Mouse (Mus musculus) heart, postnatal 0 days (tissue): ENCODE measurements around the gene Chst15. TPM values are rescaled to one million over a fixed set of nuclear protein-coding genes. Genes with fewer than 3 reads are reported as not detected.

Experiments
- ATAC-seq: fragments of 200-750 bp; cut with Nextera tagmentation; 2 replicates; pipeline ENCODE4 v1.8.0; 2017; ENCODE audit warnings: low read depth, moderate number of reproducible peaks, moderate library complexity; ENCODE audit not compliant: insufficient read depth
- DNase-seq: peaks from one replicate; pipeline ENCODE4 v3.0.0-alpha.2; 2016; ENCODE audit warnings: low spot score
- H3K27ac ChIP-seq: fragments of 300-500 bp; sonication (generic); 2 replicates; pipeline ENCODE4 v1.5.1; 2014; ENCODE audit warnings: low read depth, mild to moderate bottlenecking
- H3K27me3 ChIP-seq: fragments of 300-500 bp; sonication (generic); 2 replicates; pipeline ENCODE4 v1.6.1; 2014; ENCODE audit warnings: low read length, mixed read lengths; ENCODE audit not compliant: control insufficient read depth, insufficient read depth
- H3K36me3 ChIP-seq: fragments of 300-500 bp; sonication (generic); replicated peaks from 2 replicates; pipeline ENCODE4 v1.6.1; 2014; ENCODE audit warnings: low read length, mixed read lengths; ENCODE audit not compliant: control insufficient read depth, insufficient read depth
- H3K4me1 ChIP-seq: fragments of 300-500 bp; sonication (generic); 2 replicates; pipeline ENCODE4 v1.6.1; 2014; ENCODE audit warnings: antibody characterized with exemption; ENCODE audit not compliant: control insufficient read depth, insufficient read depth
- H3K4me2 ChIP-seq: fragments of 300-500 bp; sonication (generic); 2 replicates; pipeline ENCODE4 v1.6.1; 2014; ENCODE audit warnings: low read depth, mild to moderate bottlenecking, low read length, moderate library complexity
- H3K4me3 ChIP-seq: fragments of 300-500 bp; sonication (generic); 2 replicates; pipeline ENCODE4 v1.5.1; 2014; ENCODE audit warnings: low read depth, low read length
- H3K9ac ChIP-seq: fragments of 300-500 bp; sonication (generic); replicated peaks from 2 replicates; pipeline ENCODE4 v1.6.1; 2014; ENCODE audit warnings: low read depth, low read length, mixed read lengths
- H3K9me3 ChIP-seq: fragments of 300-500 bp; sonication (generic); replicated peaks from 2 replicates; pipeline ENCODE4 v1.6.1; 2016; ENCODE audit warnings: low read length; ENCODE audit not compliant: control insufficient read depth
- CTCF ChIP-seq: IDR thresholded peaks from 2 replicates; pipeline ENCODE4 v1.5.1; 2016; ENCODE audit warnings: antibody characterized with exemption, control low read depth, low read depth
- EP300 ChIP-seq: IDR thresholded peaks from 2 replicates; pipeline ENCODE4 v1.6.1; 2016; ENCODE audit warnings: antibody characterized with exemption, low read depth
- WGBS: fragments of 180-500 bp; shearing (Covaris S2); extraction: QIAGEN DNeasy Blood & Tissue Kit; methylation state at CpG from one replicate; pipeline ENCODE4 v1.1.7; 2014; 5-methylcytosine and 5-hydroxymethylcytosine counted together
- polyA plus RNA-seq: library from polyadenylated mRNA; unstranded; fragments of >200 nt; fragmentation: Nextera tagmentation; extraction: Ambion mirVana; gene quantifications from 2 replicates; pipeline ENCODE4 v1.2.1, GENCODE M21; 2015
- total RNA-seq: library from RNA; depleted of rRNA; stranded (reverse); fragments of >200 nt; gene quantifications from 2 replicates; pipeline ENCODE4 v1.2.3, GENCODE M21; 2014; ENCODE audit warnings: low replicate concordance

Gene Chst15
- total and polyA plus RNA-seq, 2 experiments from 2014 or later = 4.3 to 5.8 TPM

- no peak for ATAC-seq
- WGBS = 17% methylated on average over 1 of the region's 1 CpGs
- Histone ChIP-seq H3K9ac (no peak overlapping the region), H3K4me3 (no peak overlapping the region), H3K4me1 (peaks cover 22% of the 10 kb centered on the region), H3K4me2 (no peak overlapping the region), H3K9me3 (no peaks in the 10 kb centered on the region), H3K36me3 (0 out of 2 replicates have a peak, but pooled peaks cover 3% of the 10 kb centered on the region), H3K27me3 (no peaks in the 10 kb centered on the region), H3K27ac (no peak overlapping the region)
- no peak for DNase-seq
- TF ChIP-seq EP300 = no peak
- no peak for TF ChIP-seq CTCF
Observed at GRCm38 (mm10) chr7:132284795-132285194, 32.2 kb downstream of the Chst15 start.

- H3K9me3 ChIP-seq = no peaks in the 10 kb centered on the region
- no peak for DNase-seq
- H3K4me3 ChIP-seq = no peak overlapping the region
- no peak for ATAC-seq
- no peak overlapping the region for H3K9ac ChIP-seq
- H3K4me2 ChIP-seq = no peak overlapping the region
- no peak for TF ChIP-seq CTCF
- TF ChIP-seq EP300 = no peak
- WGBS = 70% methylated on average over 7 of the region's 7 CpGs
- H3K36me3 ChIP-seq = 0 out of 2 replicates have a peak, but pooled peaks cover 3% of the 10 kb centered on the region
- H3K4me1 ChIP-seq = peaks cover 22% of the 10 kb centered on the region
- no peak overlapping the region for H3K27ac ChIP-seq
- no peaks in the 10 kb centered on the region for H3K27me3 ChIP-seq
Observed at GRCm38 (mm10) chr7:132284048-132284737, 32.8 kb downstream of the Chst15 start.

GRCm38 (mm10) chr7:132282576-132282975 lies 34.5 kb downstream of the Chst15 start:
- TF ChIP-seq CTCF (no peak), EP300 (no peak)
- Histone ChIP-seq H3K4me2 (no peak overlapping the region), H3K4me1 (peaks cover 17% of the 10 kb centered on the region), H3K4me3 (no peak overlapping the region), H3K36me3 (0 out of 2 replicates have a peak, but pooled peaks cover 3% of the 10 kb centered on the region), H3K27ac (no peak overlapping the region), H3K27me3 (no peaks in the 10 kb centered on the region), H3K9ac (no peak overlapping the region), H3K9me3 (no peaks in the 10 kb centered on the region)
- no peak for ATAC-seq
- DNase-seq = no peak
- 69% methylated on average over 2 of the region's 2 CpGs for WGBS

- no peaks in the 10 kb centered on the region for H3K27me3 ChIP-seq
- H3K4me3 ChIP-seq = no peak overlapping the region
- H3K4me1 ChIP-seq = peaks cover 17% of the 10 kb centered on the region
- H3K36me3 ChIP-seq = 0 out of 2 replicates have a peak, but pooled peaks cover 3% of the 10 kb centered on the region
- no peak overlapping the region for H3K9ac ChIP-seq
- WGBS = 81% methylated on average over 3 of the region's 3 CpGs
- TF ChIP-seq EP300 (no peak), CTCF (no peak)
- DNase-seq (no peak), ATAC-seq (no peak)
- no peak overlapping the region for H3K4me2 ChIP-seq
- no peaks in the 10 kb centered on the region for H3K9me3 ChIP-seq
- H3K27ac ChIP-seq = no peak overlapping the region
Observed at GRCm38 (mm10) chr7:132282161-132282560, 34.9 kb downstream of the Chst15 start.

- H3K4me3 ChIP-seq = no peak overlapping the region
- DNase-seq (no peak), ATAC-seq (no peak)
- H3K4me1 ChIP-seq = peaks cover 17% of the 10 kb centered on the region
- 81% methylated on average over 4 of the region's 4 CpGs for WGBS
- TF ChIP-seq EP300 (no peak), CTCF (no peak)
- H3K9me3 ChIP-seq = no peaks in the 10 kb centered on the region
- 0 out of 2 replicates have a peak, but pooled peaks cover 3% of the 10 kb centered on the region for H3K36me3 ChIP-seq
- H3K27me3 ChIP-seq = no peaks in the 10 kb centered on the region
- no peak overlapping the region for H3K4me2 ChIP-seq
- no peak overlapping the region for H3K27ac ChIP-seq
- no peak overlapping the region for H3K9ac ChIP-seq
Observed at GRCm38 (mm10) chr7:132281753-132282152, 35.3 kb downstream of the Chst15 start.

- Histone ChIP-seq H3K36me3 (0 out of 2 replicates have a peak, but pooled peaks cover 3% of the 10 kb centered on the region), H3K27ac (no peak overlapping the region), H3K9me3 (no peaks in the 10 kb centered on the region), H3K4me3 (no peak overlapping the region), H3K4me2 (no peak overlapping the region), H3K27me3 (no peaks in the 10 kb centered on the region), H3K4me1 (peaks cover 3% of the 10 kb centered on the region; the same call in 1 of the 2 replicates), H3K9ac (no peak overlapping the region)
- DNase-seq = no peak
- peak; percentile 53; the same call in 1 of the 2 replicates for ATAC-seq
- 24% methylated on average over 3 of the region's 3 CpGs for WGBS
- no peak for TF ChIP-seq EP300
- TF ChIP-seq CTCF = no peak
Observed at GRCm38 (mm10) chr7:132278658-132279057, 38.4 kb downstream of the Chst15 start.
